Mouse (Mus musculus) adrenal gland, adult 8-10 months (tissue): ENCODE measurements around the gene Aldh9a1. TPM values are rescaled to one million over a fixed set of nuclear protein-coding genes. Genes with fewer than 3 reads are reported as not detected.

Source experiments
- DNase-seq: peaks from one replicate; pipeline ENCODE4 v3.0.0; 2022
- total RNA-seq, 4 experiments: library from RNA; stranded (reverse); gene quantifications; 2 replicates each; pipeline ENCODE4 v1.2.4; 2022

Gene Aldh9a1
- total RNA-seq, 4 experiments from 2014 or later, result 68.3 to 108 (median 76.9) TPM

GRCm38 (mm10) chr1:167350597-167351415 is 1.0 kb downstream of the Aldh9a1 start:
- DNase-seq, result no peak

- DNase-seq, result no peak
These were observed 2.6 kb downstream of the Aldh9a1 start for GRCm38 (mm10) chr1:167352403-167352802.

GRCm38 (mm10) chr1:167357387-167357786 is 7.6 kb downstream of the Aldh9a1 start:
- DNase-seq, result no peak

GRCm38 (mm10) chr1:167358731-167359130 is 8.9 kb downstream of the Aldh9a1 start:
- no peak for DNase-seq

- no peak for DNase-seq
These were observed 10.5 kb downstream of the Aldh9a1 start for GRCm38 (mm10) chr1:167360268-167360667.

- no peak for DNase-seq
These were observed 13.0 kb downstream of the Aldh9a1 start for GRCm38 (mm10) chr1:167362819-167363218.

GRCm38 (mm10) chr1:167363322-167363721 is 13.5 kb downstream of the Aldh9a1 start:
- no peak for DNase-seq

GRCm38 (mm10) chr1:167365808-167366207 is 16.0 kb downstream of the Aldh9a1 start:
- no peak for DNase-seq

GRCm38 (mm10) chr1:167366621-167367020 is 16.8 kb downstream of the Aldh9a1 start:
- no peak for DNase-seq

GRCm38 (mm10) chr1:167368018-167368417 is 18.2 kb downstream of the Aldh9a1 start:
- no peak for DNase-seq

GRCm38 (mm10) chr1:167368513-167368912 is 18.7 kb downstream of the Aldh9a1 start:
- no peak for DNase-seq

GRCm38 (mm10) chr1:167369905-167370304 is 20.1 kb downstream of the Aldh9a1 start:
- peak; percentile 73 for DNase-seq

GRCm38 (mm10) chr1:167372739-167373138 is 22.9 kb downstream of the Aldh9a1 start:
- DNase-seq, result no peak

GRCm38 (mm10) chr1:167374003-167374784 is 24.4 kb downstream of the Aldh9a1 start:
- DNase-seq, result no peak

- DNase-seq, result no peak
These were observed 25.2 kb downstream of the Aldh9a1 start for GRCm38 (mm10) chr1:167374942-167375341.

GRCm38 (mm10) chr1:167378019-167378418 is 28.2 kb downstream of the Aldh9a1 start:
- no peak for DNase-seq

- peak; percentile 23 for DNase-seq
These were observed 30.0 kb downstream of the Aldh9a1 start for GRCm38 (mm10) chr1:167379751-167380150.

GRCm38 (mm10) chr1:167380223-167380622 is 30.4 kb downstream of the Aldh9a1 start:
- DNase-seq, result no peak

GRCm38 (mm10) chr1:167381050-167382015 is 31.5 kb downstream of the Aldh9a1 start:
- no peak for DNase-seq

GRCm38 (mm10) chr1:167382316-167382715 is 32.5 kb downstream of the Aldh9a1 start:
- DNase-seq, result no peak

- DNase-seq, result no peak
These were observed 33.0 kb downstream of the Aldh9a1 start for GRCm38 (mm10) chr1:167382763-167383162.

- DNase-seq, result no peak
These were observed 33.4 kb downstream of the Aldh9a1 start for GRCm38 (mm10) chr1:167383178-167383577.
